Mouse (Mus musculus): Measurements from ENCODE around the gene Cabp5.

The Cabp5 gene

GRCm38 (mm10) chr7:13397832-13398231 is at the start of gene Cabp5:
TSS of gene Cabp5 (plus strand) at chr7:13398132.
- no peak for ATAC-seq (ENCODE audit: low TSS enrichment)

GRCm38 (mm10) chr7:13355943-13356342 is 42.0 kb upstream of the Cabp5 start:
- ATAC-seq (ENCODE audit: low TSS enrichment), result peak; percentile 90

- peak; percentile 70 for ATAC-seq (ENCODE audit: low TSS enrichment)
These were observed 17.3 kb upstream of the Cabp5 start for GRCm38 (mm10) chr7:13380588-13380987.

- ATAC-seq (ENCODE audit: low TSS enrichment), result peak; percentile 47; the same call in 1 of the 2 replicates
These were observed 52.6 kb downstream of the Cabp5 start, which contains the start of gene Bsph1 for GRCm38 (mm10) chr7:13450541-13450940. TSS of gene Bsph1 (plus strand) at chr7:13450841.

Data from frontal cortex, adult (tissue).